Mouse (Mus musculus) kidney, embryonic 14.5 days (tissue): ENCODE results near the gene Axin2. TPM values are rescaled to one million over a fixed set of nuclear protein-coding genes. Genes with fewer than 3 reads are reported as not detected.

Experiments used
- polyA plus RNA-seq: library from polyadenylated mRNA; unstranded; fragments of >200 nt; fragmentation: Nextera tagmentation; extraction: Ambion mirVana; gene quantifications from 2 replicates; pipeline ENCODE4 v1.2.1, GENCODE M21; 2014

Gene Axin2
- polyA plus RNA-seq, 1 experiment from 2014 or later, result 8.0 TPM

Other genes starting within 250 kb of the Axin2 start
- not detected in 2 replicates for gene E030025P04Rik, start 224.0 kb downstream of the Axin2 start, polyA plus RNA-seq